ENCODE assay signal across 16 mouse cellular contexts in the genomic region with DNA sequence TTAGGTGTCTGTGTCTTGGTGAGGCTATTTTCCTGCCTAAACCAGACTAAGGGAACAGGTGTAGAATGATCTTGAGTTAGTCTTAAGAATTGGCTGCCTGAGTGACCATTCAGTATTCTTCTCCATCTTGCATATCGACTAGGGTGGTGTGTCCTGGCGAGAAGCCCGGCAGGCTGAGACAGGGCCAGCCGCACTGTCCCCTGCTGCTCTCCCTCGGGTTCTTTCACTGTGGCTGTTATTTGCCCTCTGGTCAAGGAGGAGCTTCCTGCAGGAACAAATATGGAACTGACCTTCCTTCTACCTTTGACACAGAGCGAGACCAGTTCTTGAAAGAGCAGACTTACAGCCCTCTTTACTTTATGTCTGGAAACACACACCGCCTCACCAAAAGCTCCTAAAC. TPM values are rescaled to one million over a fixed set of nuclear protein-coding genes. Genes with fewer than 3 reads are reported as not detected.
DNase-seq lines count a peak whose midpoint lies in the region; ATAC-seq and TF ChIP-seq lines count a peak whose summit lies in the region.
"Had no signal": no experiment of that assay in that cellular context is flagged by ENCODE, and none has a peak within 500 bp of the region (broad histone marks: within the 10 kb centered on the region; RNA-seq: fewer than 3 reads in every experiment).

No protein-coding gene starts in this region.

- intact Hi-C loops in heart, adult 2 months (cut with DNase I), result no loop called here

- H3K4me1 ChIP-seq in kidney, adult 2 months (ENCODE audit: control insufficient read depth, insufficient read depth, low read length), result peaks cover 4% of the 10 kb centered on the region; the same call in 1 of the 2 replicates
- H3K4me1 ChIP-seq in heart, adult 2 months (ENCODE audit: control insufficient read depth, insufficient read depth, low read length), result peaks cover 10% of the 10 kb centered on the region
- H3K4me1 ChIP-seq in heart, embryonic 15.5 days (replicated peaks), result peaks cover 49% of the 10 kb centered on the region
- H3K4me1 ChIP-seq in liver, embryonic 15.5 days (replicated peaks), result peaks cover 50% of the 10 kb centered on the region
- H3K4me1 ChIP-seq in forebrain, embryonic 15.5 days, result peaks cover 13% of the 10 kb centered on the region
- peaks cover 6% of the 10 kb centered on the region; the same call in 1 of the 2 replicates for H3K4me1 ChIP-seq in forebrain, embryonic 14.5 days (ENCODE audit: control insufficient read depth, insufficient read depth, low read length)

- no peak overlapping the region for H3K4me3 ChIP-seq in kidney, adult 2 months (ENCODE audit: insufficient read depth, low read depth, low read length)
- no peak overlapping the region for H3K4me3 ChIP-seq in heart, adult 2 months
- no peak overlapping the region for H3K4me3 ChIP-seq in heart, embryonic 15.5 days
- H3K4me3 ChIP-seq in liver, embryonic 15.5 days (replicated peaks), result no peak overlapping the region
- no peak overlapping the region for H3K4me3 ChIP-seq in forebrain, embryonic 15.5 days
- no peak overlapping the region for H3K4me3 ChIP-seq in forebrain, embryonic 14.5 days (ENCODE audit: low read depth, low read length)
- H3K4me3 ChIP-seq: embryonic facial prominence, embryonic 10.5 days; midbrain, embryonic 13.5 days had no signal

- 0 out of 2 replicates have a peak overlapping the region, but pooled peaks have one; percentile 30 for H3K9ac ChIP-seq in heart, adult 2 months (ENCODE audit: low read depth, low read length)
- peak overlapping the region; percentile 8; the same call in 1 of the 2 replicates for H3K9ac ChIP-seq in heart, embryonic 15.5 days
- no peak overlapping the region for H3K9ac ChIP-seq in liver, embryonic 15.5 days
- H3K9ac ChIP-seq in forebrain, embryonic 15.5 days (replicated peaks), result no peak overlapping the region
- H3K9ac ChIP-seq in forebrain, embryonic 14.5 days (ENCODE audit: low read length), result no peak overlapping the region
- H3K9ac ChIP-seq: midbrain, embryonic 13.5 days had no signal

- peak overlapping the region; percentile 17; the same call in 1 of the 2 replicates for H3K4me2 ChIP-seq in heart, embryonic 15.5 days
- H3K4me2 ChIP-seq in liver, embryonic 15.5 days, result no peak overlapping the region
- no peak overlapping the region for H3K4me2 ChIP-seq in forebrain, embryonic 15.5 days (replicated peaks)
- H3K4me2 ChIP-seq in forebrain, embryonic 14.5 days (ENCODE audit: low read length), result no peak overlapping the region
- H3K4me2 ChIP-seq: midbrain, embryonic 13.5 days had no signal

- no peaks in the 10 kb centered on the region for H3K9me3 ChIP-seq in heart, embryonic 15.5 days (replicated peaks)
- H3K9me3 ChIP-seq in liver, embryonic 15.5 days (replicated peaks), result no peaks in the 10 kb centered on the region
- no peaks in the 10 kb centered on the region for H3K9me3 ChIP-seq in forebrain, embryonic 15.5 days
- H3K9me3 ChIP-seq in forebrain, embryonic 14.5 days (replicated peaks; ENCODE audit: control insufficient read depth, low read length), result no peaks in the 10 kb centered on the region
- H3K9me3 ChIP-seq: embryonic facial prominence, embryonic 10.5 days; midbrain, embryonic 13.5 days had no signal

- TF ChIP-seq CTCF in kidney, adult 2 months (conservative IDR thresholded peaks at IDR 0.05; ENCODE audit: insufficient read depth, insufficient read length, low read depth, low read length), result no peak
- no peak for TF ChIP-seq CTCF in heart, adult 2 months (IDR thresholded peaks at IDR 0.05)

- ATAC-seq in heart, embryonic 15.5 days (replicated peaks; ENCODE audit: insufficient number of reproducible peaks, insufficient read depth, low FRiP score, low read depth), result no peak
- ATAC-seq in liver, embryonic 15.5 days (ENCODE audit: insufficient read depth), result no peak
- ATAC-seq in forebrain, embryonic 15.5 days (replicated peaks), result no peak
- no peak for ATAC-seq in forebrain, embryonic 14.5 days
- ATAC-seq: midbrain, embryonic 13.5 days had no signal

- peak; percentile 47; the same call in 1 of the 2 replicates for TF ChIP-seq EP300 in heart, adult 2 months (IDR thresholded peaks at IDR 0.05; ENCODE audit: insufficient read depth, low read depth, low read length)

- no peak for TF ChIP-seq POLR2A in kidney, adult 2 months (IDR thresholded peaks at IDR 0.05; ENCODE audit: low read depth, low read length)
- TF ChIP-seq POLR2A in heart, adult 2 months (IDR thresholded peaks at IDR 0.05; ENCODE audit: insufficient read depth, low read depth, low read length), result no peak

- H3K79me2 ChIP-seq in heart, adult 2 months (replicated peaks; ENCODE audit: control insufficient read depth, insufficient read depth, low read length), result 0 out of 2 replicates have a peak, but pooled peaks cover 3% of the 10 kb centered on the region

- peak; percentile 50 for DNase-seq in kidney, adult 2 months
- DNase-seq in kidney, adult 8-10 months, result no peak
- peak; percentile 59 to 72 for DNase-seq in heart, adult 2 months
- no peak for DNase-seq in forebrain, embryonic 14.5 days (ENCODE audit: low spot score)
- DNase-seq: layer of hippocampus, adult 9-11 months; left cerebral cortex, postnatal 4 days; lung, adult 18-20 months; thymus, adult 2 months had no signal

- no peak overlapping the region for H3K27ac ChIP-seq in kidney, adult 2 months (ENCODE audit: insufficient read depth, low read depth, low read length)
- peak overlapping the region; percentile 61 for H3K27ac ChIP-seq in heart, adult 2 months
- H3K27ac ChIP-seq in heart, embryonic 15.5 days, result peak overlapping the region; percentile 74
- peak overlapping the region; percentile 14; the same call in 1 of the 2 replicates for H3K27ac ChIP-seq in liver, embryonic 15.5 days (replicated peaks)
- no peak overlapping the region; the same call in 1 of the 2 replicates for H3K27ac ChIP-seq in forebrain, embryonic 15.5 days (replicated peaks)
- no peak overlapping the region for H3K27ac ChIP-seq in forebrain, embryonic 14.5 days (ENCODE audit: low read depth, low read length)
- H3K27ac ChIP-seq: embryonic facial prominence, embryonic 10.5 days; macrophage; midbrain, embryonic 13.5 days had no signal

- no peaks in the 10 kb centered on the region for H3K27me3 ChIP-seq in kidney, adult 2 months (replicated peaks; ENCODE audit: control insufficient read depth, insufficient read depth, low read length)
- H3K27me3 ChIP-seq in heart, adult 2 months (ENCODE audit: control insufficient read depth, insufficient read depth, low read length), result no peaks in the 10 kb centered on the region
- H3K27me3 ChIP-seq in heart, embryonic 15.5 days, result no peaks in the 10 kb centered on the region
- no peaks in the 10 kb centered on the region for H3K27me3 ChIP-seq in liver, embryonic 15.5 days
- no peaks in the 10 kb centered on the region for H3K27me3 ChIP-seq in forebrain, embryonic 15.5 days
- H3K27me3 ChIP-seq in forebrain, embryonic 14.5 days (replicated peaks; ENCODE audit: control insufficient read depth, insufficient read depth, low read length), result no peaks in the 10 kb centered on the region
- H3K27me3 ChIP-seq: midbrain, embryonic 13.5 days had no signal

- 57% methylated on average over 7 of the region's 7 CpGs for WGBS in kidney, adult 2 months
- 18% methylated on average over 7 of the region's 7 CpGs for WGBS in heart, adult 2 months
- WGBS in heart, embryonic 15.5 days, result 49% methylated on average over 7 of the region's 7 CpGs
- WGBS in liver, embryonic 15.5 days (ENCODE audit: insufficient replicate concordance), result 87% methylated on average over 7 of the region's 7 CpGs
- 82% methylated on average over 7 of the region's 7 CpGs for WGBS in forebrain, embryonic 15.5 days
- 84% methylated on average over 7 of the region's 7 CpGs for WGBS in forebrain, embryonic 14.5 days

- H3K36me3 ChIP-seq in kidney, adult 2 months (ENCODE audit: control insufficient read depth, insufficient read depth, low read length), result no peaks in the 10 kb centered on the region
- H3K36me3 ChIP-seq in heart, adult 2 months (ENCODE audit: control insufficient read depth, insufficient read depth, low read length), result peaks cover 38% of the 10 kb centered on the region
- peaks cover 7% of the 10 kb centered on the region for H3K36me3 ChIP-seq in heart, embryonic 15.5 days
- H3K36me3 ChIP-seq in liver, embryonic 15.5 days (replicated peaks), result peaks cover 54% of the 10 kb centered on the region
- peaks cover 28% of the 10 kb centered on the region for H3K36me3 ChIP-seq in forebrain, embryonic 15.5 days
- peaks cover 37% of the 10 kb centered on the region for H3K36me3 ChIP-seq in forebrain, embryonic 14.5 days (ENCODE audit: control insufficient read depth, insufficient read depth, low read length)

RNA-seq across cellular contexts. Expression of a gene that starts 5.2 kb away (rescaled TPM):
- polyA plus RNA-seq in kidney, adult 2 months (2012; rRNA removed), result not detected in 2 replicates
- total RNA-seq in heart, adult 2 months (2021), result not detected
- polyA plus RNA-seq in heart, adult 2 months (2012; rRNA removed), result not detected in 2 replicates
- polyA plus RNA-seq in heart, embryonic 15.5 days (2015; fragmentation: Nextera tagmentation; extraction: Ambion mirVana), result 3.2 and 4.1 TPM in 2 replicates
- not detected in 2 replicates for polyA plus RNA-seq in liver, embryonic 15.5 days (2015; fragmentation: Nextera tagmentation; extraction: Ambion mirVana)
- polyA plus RNA-seq in forebrain, embryonic 15.5 days (2015; fragmentation: Nextera tagmentation; extraction: Ambion mirVana), result not detected in 2 replicates
- not detected in 2 replicates for polyA plus RNA-seq in forebrain, embryonic 14.5 days (2014; fragmentation: Nextera tagmentation; extraction: Ambion mirVana)
- total RNA-seq: hematopoietic stem cell, adult 5-6 weeks; left cerebral cortex, postnatal 4 days had no signal
- polyA plus RNA-seq: embryonic facial prominence, embryonic 10.5 days; inflammation-experienced regulatory T-cells, adult 6 months; macrophage; midbrain, embryonic 13.5 days; thymus, adult 2 months had no signal

RNA-seq across cellular contexts. Expression of a gene that starts 5.2 kb away (rescaled TPM):
- 126 and 170 TPM in 2 replicates for polyA plus RNA-seq in kidney, adult 2 months (2012; rRNA removed)
- 100 to 1,000 TPM; 295 to 358 TPM for total RNA-seq in heart, adult 2 months (2021)
- polyA plus RNA-seq in heart, adult 2 months (2012; rRNA removed), result 190 and 221 TPM in 2 replicates
- polyA plus RNA-seq in heart, embryonic 15.5 days (2015; fragmentation: Nextera tagmentation; extraction: Ambion mirVana), result 224 and 350 TPM in 2 replicates
- 202 and 255 TPM in 2 replicates for polyA plus RNA-seq in liver, embryonic 15.5 days (2015; fragmentation: Nextera tagmentation; extraction: Ambion mirVana)
- 102 and 113 TPM in 2 replicates for polyA plus RNA-seq in forebrain, embryonic 15.5 days (2015; fragmentation: Nextera tagmentation; extraction: Ambion mirVana)
- 107 and 126 TPM in 2 replicates for polyA plus RNA-seq in forebrain, embryonic 14.5 days (2014; fragmentation: Nextera tagmentation; extraction: Ambion mirVana)

RNA-seq across cellular contexts. Expression of a gene that starts 10.0 kb away (rescaled TPM):
- polyA plus RNA-seq in kidney, adult 2 months (2012; rRNA removed), result 1.5 TPM in 2 replicates
- total RNA-seq in heart, adult 2 months (2021), result 100 to 1,000 TPM; 462 to 476 TPM
- polyA plus RNA-seq in heart, adult 2 months (2012; rRNA removed), result 695 and 745 TPM in 2 replicates
- 327 and 350 TPM in 2 replicates for polyA plus RNA-seq in heart, embryonic 15.5 days (2015; fragmentation: Nextera tagmentation; extraction: Ambion mirVana)
- polyA plus RNA-seq in liver, embryonic 15.5 days (2015; fragmentation: Nextera tagmentation; extraction: Ambion mirVana), result 22.8 and 23.6 TPM in 2 replicates
- polyA plus RNA-seq in forebrain, embryonic 15.5 days (2015; fragmentation: Nextera tagmentation; extraction: Ambion mirVana), result 0.22 and 0.42 TPM in 2 replicates
- 0.17 and 0.51 TPM in 2 replicates for polyA plus RNA-seq in forebrain, embryonic 14.5 days (2014; fragmentation: Nextera tagmentation; extraction: Ambion mirVana)
- polyA plus RNA-seq: macrophage had no signal

RNA-seq across cellular contexts. Expression of a gene that starts 10.1 kb away (rescaled TPM):
- polyA plus RNA-seq in kidney, adult 2 months (2012; rRNA removed), result 0.39 and 0.50 TPM in 2 replicates
- not detected for total RNA-seq in heart, adult 2 months (2021)
- polyA plus RNA-seq in heart, adult 2 months (2012; rRNA removed), result 0.20 TPM in 1 of 2 replicates, not detected in the other
- 0.10 and 0.13 TPM in 2 replicates for polyA plus RNA-seq in heart, embryonic 15.5 days (2015; fragmentation: Nextera tagmentation; extraction: Ambion mirVana)
- 0.03 and 0.05 TPM in 2 replicates for polyA plus RNA-seq in liver, embryonic 15.5 days (2015; fragmentation: Nextera tagmentation; extraction: Ambion mirVana)
- polyA plus RNA-seq in forebrain, embryonic 15.5 days (2015; fragmentation: Nextera tagmentation; extraction: Ambion mirVana), result 0.54 and 1.0 TPM in 2 replicates
- polyA plus RNA-seq in forebrain, embryonic 14.5 days (2014; fragmentation: Nextera tagmentation; extraction: Ambion mirVana), result 0.71 and 0.83 TPM in 2 replicates
- total RNA-seq: hematopoietic stem cell, adult 5-6 weeks had no signal
- polyA plus RNA-seq: macrophage had no signal

RNA-seq across cellular contexts. Expression of a gene that starts 57.4 kb away (rescaled TPM):
- polyA plus RNA-seq in kidney, adult 2 months (2012; rRNA removed), result 9.0 and 9.1 TPM in 2 replicates
- not detected for total RNA-seq in heart, adult 2 months (2021)
- polyA plus RNA-seq in heart, adult 2 months (2012; rRNA removed), result 0.15 TPM in 1 of 2 replicates, not detected in the other
- 0.06 TPM in 1 of 2 replicates, not detected in the other for polyA plus RNA-seq in heart, embryonic 15.5 days (2015; fragmentation: Nextera tagmentation; extraction: Ambion mirVana)
- polyA plus RNA-seq in liver, embryonic 15.5 days (2015; fragmentation: Nextera tagmentation; extraction: Ambion mirVana), result 4.8 and 5.3 TPM in 2 replicates
- polyA plus RNA-seq in forebrain, embryonic 15.5 days (2015; fragmentation: Nextera tagmentation; extraction: Ambion mirVana), result not detected in 2 replicates
- not detected in 2 replicates for polyA plus RNA-seq in forebrain, embryonic 14.5 days (2014; fragmentation: Nextera tagmentation; extraction: Ambion mirVana)
- total RNA-seq: hematopoietic stem cell, adult 5-6 weeks; left cerebral cortex, postnatal 4 days had no signal
- polyA plus RNA-seq: embryonic facial prominence, embryonic 10.5 days; inflammation-experienced regulatory T-cells, adult 6 months; macrophage; midbrain, embryonic 13.5 days had no signal

Comparison
In these comparisons a context has a peak if more than half of its experiments do, and no peak if none do; other contexts are left out.
1. DNase-seq: peak in kidney, adult 2 months (single experiment) and heart, adult 2 months (2 of 2); none in kidney, adult 8-10 months (0 of 2) and forebrain, embryonic 14.5 days (single experiment).
2. H3K27ac ChIP-seq: peak in heart, adult 2 months (single experiment), heart, embryonic 15.5 days (single experiment) and liver, embryonic 15.5 days (single experiment); none in kidney, adult 2 months (single experiment), forebrain, embryonic 15.5 days (single experiment) and forebrain, embryonic 14.5 days (single experiment).
3. H3K9ac ChIP-seq: peak in heart, adult 2 months (single experiment) and heart, embryonic 15.5 days (single experiment); none in liver, embryonic 15.5 days (single experiment), forebrain, embryonic 15.5 days (single experiment) and forebrain, embryonic 14.5 days (single experiment).
4. RNA of a gene that starts 10.0 kb away (polyA plus RNA-seq): 695 to 745 TPM in heart, adult 2 months and 327 to 350 TPM in heart, embryonic 15.5 days; 22.8 to 23.6 TPM in liver, embryonic 15.5 days, 1.5 TPM in kidney, adult 2 months, 0.22 to 0.42 TPM in forebrain, embryonic 15.5 days and 0.17 to 0.51 TPM in forebrain, embryonic 14.5 days; every median in the first group is over 10 times any median in the second.